Mouse (Mus musculus): ENCODE measurements around the gene Gm3045. TPM values are rescaled to one million over a fixed set of nuclear protein-coding genes. Genes with fewer than 3 reads are reported as not detected.

The Gm3045 gene
- not detected in 2 replicates for polyA plus RNA-seq (2016; fragmentation: Nextera tagmentation; extraction: Ambion mirVana)

- H3K4me2 ChIP-seq, result no peak within 1 kb of the TSS
- peaks cover 40% of the 10 kb centered on the region for H3K27me3 ChIP-seq
- H3K4me1 ChIP-seq, result 0 out of 2 replicates have a peak, but pooled peaks cover 3% of the 10 kb centered on the region
- H3K9ac ChIP-seq, result no peak within 1 kb of the TSS
- no peak for ATAC-seq (ENCODE audit: low FRiP score)
- 83% methylated on average over 4 of the region's 4 CpGs for WGBS
- no peaks in the 10 kb centered on the region for H3K36me3 ChIP-seq (replicated peaks)
- no peak within 1 kb of the TSS for H3K4me3 ChIP-seq (replicated peaks)
- no peak within 1 kb of the TSS for H3K27ac ChIP-seq
- no peaks in the 10 kb centered on the region for H3K9me3 ChIP-seq
Observed at GRCm38 (mm10) chr13:56426365-56426764, at the start of gene Gm3045. Gene Gm3045 (plus strand): TSS chr13:56426594.

GRCm38 (mm10) chr13:56380855-56381685, 45.3 kb upstream of the Gm3045 start:
- H3K36me3 ChIP-seq (replicated peaks), result no peaks in the 10 kb centered on the region
- no peak for ATAC-seq (ENCODE audit: low FRiP score)
- no peak overlapping the region for H3K27ac ChIP-seq
- no peaks in the 10 kb centered on the region for H3K27me3 ChIP-seq
- WGBS, result 60% methylated on average over 14 of the region's 14 CpGs
- no peak overlapping the region for H3K4me2 ChIP-seq
- H3K4me1 ChIP-seq, result 0 out of 2 replicates have a peak, but pooled peaks cover 2% of the 10 kb centered on the region
- no peaks in the 10 kb centered on the region for H3K9me3 ChIP-seq
- H3K4me3 ChIP-seq (replicated peaks), result no peak overlapping the region
- no peak overlapping the region for H3K9ac ChIP-seq

- H3K4me2 ChIP-seq, result no peak overlapping the region
- H3K4me1 ChIP-seq, result 0 out of 2 replicates have a peak, but pooled peaks cover 2% of the 10 kb centered on the region
- no peaks in the 10 kb centered on the region for H3K9me3 ChIP-seq
- H3K36me3 ChIP-seq (replicated peaks), result no peaks in the 10 kb centered on the region
- no peak overlapping the region for H3K9ac ChIP-seq
- 85% methylated on average over 3 of the region's 3 CpGs for WGBS
- no peak overlapping the region for H3K27ac ChIP-seq
- no peak for ATAC-seq (ENCODE audit: low FRiP score)
- H3K27me3 ChIP-seq, result no peaks in the 10 kb centered on the region
- H3K4me3 ChIP-seq (replicated peaks), result no peak overlapping the region
Observed at GRCm38 (mm10) chr13:56383406-56383805, 43.0 kb upstream of the Gm3045 start.

- Histone ChIP-seq H3K27me3 (no peaks in the 10 kb centered on the region), H3K27ac (no peak overlapping the region), H3K9me3 (no peaks in the 10 kb centered on the region), H3K9ac (no peak overlapping the region), H3K4me2 (no peak overlapping the region), H3K4me3 (replicated peaks) (no peak overlapping the region), H3K36me3 (replicated peaks) (no peaks in the 10 kb centered on the region), H3K4me1 (no peaks in the 10 kb centered on the region)
- no peak for ATAC-seq (ENCODE audit: low FRiP score)
- 82% methylated on average over 9 of the region's 9 CpGs for WGBS
Observed at GRCm38 (mm10) chr13:56386411-56386810, 40.0 kb upstream of the Gm3045 start.

- WGBS, result 89% methylated on average over 5 of the region's 5 CpGs
- no peak overlapping the region for H3K4me2 ChIP-seq
- H3K9me3 ChIP-seq, result no peaks in the 10 kb centered on the region
- no peak overlapping the region for H3K27ac ChIP-seq
- H3K4me3 ChIP-seq (replicated peaks), result no peak overlapping the region
- H3K4me1 ChIP-seq, result no peaks in the 10 kb centered on the region
- no peaks in the 10 kb centered on the region for H3K27me3 ChIP-seq
- ATAC-seq (ENCODE audit: low FRiP score), result no peak
- H3K36me3 ChIP-seq (replicated peaks), result no peaks in the 10 kb centered on the region
- no peak overlapping the region for H3K9ac ChIP-seq
Observed at GRCm38 (mm10) chr13:56387374-56387773, 39.0 kb upstream of the Gm3045 start.

GRCm38 (mm10) chr13:56388042-56388441, 38.4 kb upstream of the Gm3045 start:
- H3K9me3 ChIP-seq, result no peaks in the 10 kb centered on the region
- H3K27me3 ChIP-seq, result no peaks in the 10 kb centered on the region
- H3K4me1 ChIP-seq, result no peaks in the 10 kb centered on the region
- no peak overlapping the region for H3K9ac ChIP-seq
- H3K27ac ChIP-seq, result no peak overlapping the region
- no peaks in the 10 kb centered on the region for H3K36me3 ChIP-seq (replicated peaks)
- no peak overlapping the region for H3K4me2 ChIP-seq
- WGBS, result 80% methylated on average over 1 of the region's 1 CpGs
- ATAC-seq (ENCODE audit: low FRiP score), result no peak; the same call in 1 of the 2 replicates
- no peak overlapping the region for H3K4me3 ChIP-seq (replicated peaks)

GRCm38 (mm10) chr13:56397572-56397971, 28.8 kb upstream of the Gm3045 start:
- no peak overlapping the region for H3K9ac ChIP-seq
- no peak overlapping the region for H3K4me3 ChIP-seq (replicated peaks)
- 51% methylated on average over 5 of the region's 5 CpGs for WGBS
- H3K36me3 ChIP-seq (replicated peaks), result no peaks in the 10 kb centered on the region
- no peaks in the 10 kb centered on the region for H3K9me3 ChIP-seq
- peaks cover 4% of the 10 kb centered on the region; the same call in 1 of the 2 replicates for H3K4me1 ChIP-seq
- no peak for ATAC-seq (ENCODE audit: low FRiP score)
- H3K4me2 ChIP-seq, result no peak overlapping the region
- no peak overlapping the region for H3K27ac ChIP-seq
- no peaks in the 10 kb centered on the region; the same call in 1 of the 2 replicates for H3K27me3 ChIP-seq

- Histone ChIP-seq H3K27me3 (no peaks in the 10 kb centered on the region), H3K36me3 (replicated peaks) (no peaks in the 10 kb centered on the region), H3K4me2 (no peak overlapping the region), H3K4me3 (replicated peaks) (no peak overlapping the region), H3K9ac (no peak overlapping the region), H3K9me3 (0 out of 2 replicates have a peak, but pooled peaks cover 4% of the 10 kb centered on the region), H3K27ac (no peak overlapping the region), H3K4me1 (peaks cover 4% of the 10 kb centered on the region; the same call in 1 of the 2 replicates)
- ATAC-seq (ENCODE audit: low FRiP score), result no peak
- WGBS, result 45% methylated on average over 4 of the region's 4 CpGs
Observed at GRCm38 (mm10) chr13:56401186-56401585, 25.2 kb upstream of the Gm3045 start.

- Histone ChIP-seq H3K4me2 (no peak overlapping the region), H3K9ac (no peak overlapping the region), H3K36me3 (replicated peaks) (no peaks in the 10 kb centered on the region), H3K9me3 (0 out of 2 replicates have a peak, but pooled peaks cover 4% of the 10 kb centered on the region), H3K27ac (no peak overlapping the region), H3K4me3 (replicated peaks) (no peak overlapping the region), H3K4me1 (no peaks in the 10 kb centered on the region), H3K27me3 (no peaks in the 10 kb centered on the region)
- 80% methylated on average over 8 of the region's 8 CpGs for WGBS
- no peak for ATAC-seq (ENCODE audit: low FRiP score)
Observed at GRCm38 (mm10) chr13:56403381-56404086, 22.9 kb upstream of the Gm3045 start.

GRCm38 (mm10) chr13:56404511-56405140, 21.8 kb upstream of the Gm3045 start:
- no peak overlapping the region for H3K4me3 ChIP-seq (replicated peaks)
- no peaks in the 10 kb centered on the region for H3K27me3 ChIP-seq
- no peaks in the 10 kb centered on the region for H3K4me1 ChIP-seq
- no peak overlapping the region for H3K27ac ChIP-seq
- no peaks in the 10 kb centered on the region for H3K36me3 ChIP-seq (replicated peaks)
- no peak overlapping the region for H3K9ac ChIP-seq
- no peak for ATAC-seq (ENCODE audit: low FRiP score)
- WGBS, result 77% methylated on average over 6 of the region's 6 CpGs
- 0 out of 2 replicates have a peak, but pooled peaks cover 4% of the 10 kb centered on the region for H3K9me3 ChIP-seq
- no peak overlapping the region for H3K4me2 ChIP-seq

- H3K4me1 ChIP-seq, result no peaks in the 10 kb centered on the region; the same call in 1 of the 2 replicates
- no peak overlapping the region for H3K4me2 ChIP-seq
- no peaks in the 10 kb centered on the region for H3K27me3 ChIP-seq
- ATAC-seq (ENCODE audit: low FRiP score), result no peak
- H3K9ac ChIP-seq, result no peak overlapping the region
- WGBS, result 80% methylated on average over 9 of the region's 9 CpGs
- H3K4me3 ChIP-seq (replicated peaks), result no peak overlapping the region
- no peak overlapping the region for H3K27ac ChIP-seq
- H3K9me3 ChIP-seq, result 0 out of 2 replicates have a peak, but pooled peaks cover 3% of the 10 kb centered on the region
- H3K36me3 ChIP-seq (replicated peaks), result no peaks in the 10 kb centered on the region
Observed at GRCm38 (mm10) chr13:56412286-56412873, 14.0 kb upstream of the Gm3045 start.
